Mouse (Mus musculus): ENCODE results near the gene Mapk11. TPM values are rescaled to one million over a fixed set of nuclear protein-coding genes. Genes with fewer than 3 reads are reported as not detected.

Gene Mapk11
- polyA plus RNA-seq, 1 experiment from 2014 or later, result 12.7 TPM

- no peaks in the 10 kb centered on the region for H3K36me3 ChIP-seq (replicated peaks; ENCODE audit: control insufficient read depth, insufficient read depth, low read depth, low read length)
- H3K4me2 ChIP-seq (ENCODE audit: low read depth, low read length), result no peak overlapping the region
- no peak overlapping the region for H3K9ac ChIP-seq (replicated peaks; ENCODE audit: low read length)
- DNase-seq (ENCODE audit: low spot score) (no peak), ATAC-seq (replicated peaks; ENCODE audit: insufficient number of reproducible peaks, low FRiP score, low TSS enrichment, low read depth) (no peak)
- WGBS, result 88% methylated on average over 8 of the region's 8 CpGs
- no peak overlapping the region for H3K27ac ChIP-seq (replicated peaks; ENCODE audit: low read depth, low read length)
- no peak overlapping the region for H3K4me3 ChIP-seq (ENCODE audit: low read depth, low read length)
- H3K27me3 ChIP-seq (ENCODE audit: control insufficient read depth, insufficient read depth, low read length), result no peaks in the 10 kb centered on the region
- no peaks in the 10 kb centered on the region for H3K9me3 ChIP-seq (replicated peaks; ENCODE audit: control insufficient read depth, low read length)
- H3K4me1 ChIP-seq (ENCODE audit: control insufficient read depth, insufficient read depth, low read length), result peaks cover 11% of the 10 kb centered on the region
Observed at GRCm38 (mm10) chr15:89126622-89127021, 22.8 kb downstream of the Mapk11 start.

GRCm38 (mm10) chr15:89125351-89125750, 24.1 kb downstream of the Mapk11 start:
- Histone ChIP-seq H3K4me2 (ENCODE audit: low read depth, low read length) (no peak overlapping the region), H3K9me3 (replicated peaks; ENCODE audit: control insufficient read depth, low read length) (no peaks in the 10 kb centered on the region), H3K27me3 (ENCODE audit: control insufficient read depth, insufficient read depth, low read length) (no peaks in the 10 kb centered on the region), H3K36me3 (replicated peaks; ENCODE audit: control insufficient read depth, insufficient read depth, low read depth, low read length) (no peaks in the 10 kb centered on the region), H3K9ac (replicated peaks; ENCODE audit: low read length) (no peak overlapping the region), H3K27ac (replicated peaks; ENCODE audit: low read depth, low read length) (no peak overlapping the region), H3K4me3 (ENCODE audit: low read depth, low read length) (no peak overlapping the region), H3K4me1 (ENCODE audit: control insufficient read depth, insufficient read depth, low read length) (peaks cover 13% of the 10 kb centered on the region)
- ATAC-seq (replicated peaks; ENCODE audit: insufficient number of reproducible peaks, low FRiP score, low TSS enrichment, low read depth) (no peak), DNase-seq (ENCODE audit: low spot score) (no peak)
- 87% methylated on average over 9 of the region's 9 CpGs for WGBS

DNA sequence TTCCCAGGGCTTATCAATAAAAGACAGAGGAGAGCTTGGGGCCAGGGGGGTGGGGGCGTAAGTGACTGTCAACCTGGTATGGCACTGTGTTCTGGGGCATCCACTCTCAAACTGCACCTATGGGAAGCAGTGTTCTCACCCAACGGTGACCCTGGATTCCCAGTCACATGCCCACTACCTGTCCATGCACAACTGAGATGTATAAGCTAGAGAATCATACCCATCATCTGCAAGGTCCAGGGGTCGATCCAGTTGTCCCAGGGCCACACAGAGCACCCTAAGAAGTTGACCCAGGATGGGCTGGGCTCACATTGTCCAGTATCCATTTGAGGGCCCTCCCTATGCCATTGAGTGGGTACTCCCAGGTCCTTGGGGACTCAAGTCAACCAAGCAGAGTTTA, 25.1 kb downstream of the Mapk11 start:
- Histone ChIP-seq H3K36me3 (replicated peaks; ENCODE audit: control insufficient read depth, insufficient read depth, low read depth, low read length) (no peaks in the 10 kb centered on the region), H3K27me3 (ENCODE audit: control insufficient read depth, insufficient read depth, low read length) (no peaks in the 10 kb centered on the region), H3K4me2 (ENCODE audit: low read depth, low read length) (no peak overlapping the region), H3K4me1 (ENCODE audit: control insufficient read depth, insufficient read depth, low read length) (peaks cover 13% of the 10 kb centered on the region), H3K9me3 (replicated peaks; ENCODE audit: control insufficient read depth, low read length) (no peaks in the 10 kb centered on the region), H3K27ac (replicated peaks; ENCODE audit: low read depth, low read length) (no peak overlapping the region), H3K9ac (replicated peaks; ENCODE audit: low read length) (no peak overlapping the region), H3K4me3 (ENCODE audit: low read depth, low read length) (no peak overlapping the region)
- ATAC-seq (replicated peaks; ENCODE audit: insufficient number of reproducible peaks, low FRiP score, low TSS enrichment, low read depth), result no peak
- no peak for DNase-seq (ENCODE audit: low spot score)
- 92% methylated on average over 3 of the region's 3 CpGs for WGBS

DNA sequence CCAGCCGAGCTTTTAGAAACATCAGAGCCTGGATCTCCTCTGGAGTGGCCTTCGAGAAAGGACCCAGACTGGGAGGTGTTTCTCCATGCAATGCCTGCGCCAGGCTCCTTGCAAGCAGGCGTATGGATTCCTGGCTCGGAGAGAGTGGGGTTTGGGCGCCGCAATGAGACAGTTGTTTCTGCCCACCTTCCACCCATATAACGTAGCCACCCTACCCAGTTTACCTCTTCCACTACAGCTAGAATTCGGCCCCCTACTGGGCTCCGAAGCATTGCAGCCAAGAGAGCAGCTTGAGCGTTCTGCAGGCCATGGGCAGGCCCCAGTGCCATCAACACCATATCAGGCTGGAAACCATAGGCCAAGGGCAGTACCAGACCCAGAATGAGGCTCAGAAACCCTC, 25.8 kb downstream of the Mapk11 start:
- peak overlapping the region; percentile 78 for H3K9ac ChIP-seq (replicated peaks; ENCODE audit: low read length)

DNA sequence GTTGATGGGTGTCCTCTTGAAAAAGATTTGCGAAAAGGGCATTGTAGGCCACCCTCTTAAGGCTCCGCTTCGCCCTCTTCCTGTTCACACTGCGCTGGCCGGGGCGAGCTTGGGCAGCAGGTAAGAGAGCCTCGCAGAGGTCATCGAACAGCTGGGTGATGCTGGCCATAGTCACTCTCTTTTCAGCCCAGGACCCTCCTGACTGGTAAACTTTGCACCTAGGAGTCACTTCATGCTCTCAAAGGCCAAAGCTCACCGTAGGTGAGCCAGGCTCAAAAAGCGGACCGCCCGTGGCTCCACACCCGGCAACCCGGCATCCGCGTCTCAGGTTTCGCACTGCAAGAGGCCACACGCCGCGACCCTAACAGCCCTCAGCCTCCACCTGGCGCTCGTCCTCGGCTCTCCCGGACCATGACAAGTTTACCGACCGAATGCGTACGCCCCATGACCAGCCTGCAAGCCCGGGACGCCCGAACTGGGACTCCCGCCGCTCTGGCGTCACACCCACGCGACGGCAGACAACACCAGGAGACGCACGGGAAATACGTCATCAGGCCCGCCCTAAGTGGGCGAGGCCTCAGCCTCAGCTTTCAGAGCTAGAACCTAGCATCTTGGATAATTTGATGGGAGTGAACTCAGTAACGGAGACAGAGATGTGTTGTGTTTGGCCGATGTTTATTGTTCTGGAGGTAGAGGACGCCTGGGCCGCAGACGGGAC, 26.6 kb downstream of the Mapk11 start, which contains the start of gene Tubgcp6:
Gene Tubgcp6 (minus strand): TSS at position 464 of the 718 bp plus-strand sequence.
- peaks cover 10% of the 10 kb centered on the region for H3K4me1 ChIP-seq (ENCODE audit: control insufficient read depth, insufficient read depth, low read length)
- 0% methylated on average over 47 of the region's 47 CpGs for WGBS
- no peaks in the 10 kb centered on the region for H3K27me3 ChIP-seq (ENCODE audit: control insufficient read depth, insufficient read depth, low read length)
- peak within 1 kb of the TSS; percentile 35; the same call in 1 of the 2 replicates for H3K27ac ChIP-seq (replicated peaks; ENCODE audit: low read depth, low read length)
- no peaks in the 10 kb centered on the region; the same call in 1 of the 2 replicates for H3K36me3 ChIP-seq (replicated peaks; ENCODE audit: control insufficient read depth, insufficient read depth, low read depth, low read length)
- peak; percentile 72 for ATAC-seq (replicated peaks; ENCODE audit: insufficient number of reproducible peaks, low FRiP score, low TSS enrichment, low read depth)
- peak; percentile 99 for DNase-seq (ENCODE audit: low spot score)
- H3K4me3 ChIP-seq (ENCODE audit: low read depth, low read length), result peak within 1 kb of the TSS; percentile 88
- no peaks in the 10 kb centered on the region for H3K9me3 ChIP-seq (replicated peaks; ENCODE audit: control insufficient read depth, low read length)
- peak within 1 kb of the TSS; percentile 85 for H3K4me2 ChIP-seq (ENCODE audit: low read depth, low read length)
- H3K9ac ChIP-seq (replicated peaks; ENCODE audit: low read length), result peak within 1 kb of the TSS; percentile 78

More for the DNA sequence above, 25.8 kb downstream of the Mapk11 start:
- WGBS, result 28% methylated on average over 11 of the region's 11 CpGs
- Histone ChIP-seq H3K27me3 (ENCODE audit: control insufficient read depth, insufficient read depth, low read length) (no peaks in the 10 kb centered on the region), H3K27ac (replicated peaks; ENCODE audit: low read depth, low read length) (peak overlapping the region; percentile 35; the same call in 1 of the 2 replicates), H3K4me2 (ENCODE audit: low read depth, low read length) (peak overlapping the region; percentile 85), H3K9me3 (replicated peaks; ENCODE audit: control insufficient read depth, low read length) (no peaks in the 10 kb centered on the region), H3K4me3 (ENCODE audit: low read depth, low read length) (peak overlapping the region; percentile 88), H3K4me1 (ENCODE audit: control insufficient read depth, insufficient read depth, low read length) (peaks cover 10% of the 10 kb centered on the region), H3K36me3 (replicated peaks; ENCODE audit: control insufficient read depth, insufficient read depth, low read depth, low read length) (no peaks in the 10 kb centered on the region; the same call in 1 of the 2 replicates)
- DNase-seq (ENCODE audit: low spot score) (peak; percentile 62), ATAC-seq (replicated peaks; ENCODE audit: insufficient number of reproducible peaks, low FRiP score, low TSS enrichment, low read depth) (no peak)

- Histone ChIP-seq H3K36me3 (replicated peaks; ENCODE audit: control insufficient read depth, insufficient read depth, low read depth, low read length) (peaks cover 2% of the 10 kb centered on the region), H3K4me2 (ENCODE audit: low read depth, low read length) (no peak overlapping the region), H3K27ac (replicated peaks; ENCODE audit: low read depth, low read length) (no peak overlapping the region), H3K4me3 (ENCODE audit: low read depth, low read length) (no peak overlapping the region), H3K9ac (replicated peaks; ENCODE audit: low read length) (no peak overlapping the region), H3K27me3 (ENCODE audit: control insufficient read depth, insufficient read depth, low read length) (no peaks in the 10 kb centered on the region), H3K9me3 (replicated peaks; ENCODE audit: control insufficient read depth, low read length) (no peaks in the 10 kb centered on the region), H3K4me1 (ENCODE audit: control insufficient read depth, insufficient read depth, low read length) (peaks cover 8% of the 10 kb centered on the region; the same call in 1 of the 2 replicates)
- ATAC-seq (replicated peaks; ENCODE audit: insufficient number of reproducible peaks, low FRiP score, low TSS enrichment, low read depth), result no peak
- DNase-seq (ENCODE audit: low spot score), result no peak
Observed at GRCm38 (mm10) chr15:89118007-89118406, 31.4 kb downstream of the Mapk11 start.

DNA sequence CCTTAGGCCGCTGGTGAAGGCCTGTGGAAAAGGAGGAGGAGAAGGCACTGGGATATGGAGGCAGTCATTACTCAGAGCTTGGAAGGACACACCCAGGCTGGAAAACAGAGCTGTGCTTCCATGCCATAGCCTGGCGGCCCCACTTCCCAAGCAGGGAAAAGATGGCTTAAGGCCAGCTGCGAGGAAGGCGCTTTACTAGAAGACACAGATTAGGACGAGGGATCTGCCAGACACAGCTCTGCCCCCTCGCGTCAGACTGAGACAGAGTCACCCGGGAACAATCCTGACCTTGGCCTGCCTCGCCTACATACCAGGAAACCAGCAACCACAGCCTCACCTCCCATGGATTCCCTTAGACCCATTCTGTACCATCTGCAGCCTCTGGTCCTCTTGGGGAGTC, 39.3 kb downstream of the Mapk11 start:
- H3K9me3 ChIP-seq (replicated peaks; ENCODE audit: control insufficient read depth, low read length), result no peaks in the 10 kb centered on the region
- H3K4me1 ChIP-seq (ENCODE audit: control insufficient read depth, insufficient read depth, low read length), result no peaks in the 10 kb centered on the region
- 78% methylated on average over 9 of the region's 9 CpGs for WGBS
- H3K4me3 ChIP-seq (ENCODE audit: low read depth, low read length), result no peak overlapping the region
- no peaks in the 10 kb centered on the region for H3K27me3 ChIP-seq (ENCODE audit: control insufficient read depth, insufficient read depth, low read length)
- no peak overlapping the region for H3K27ac ChIP-seq (replicated peaks; ENCODE audit: low read depth, low read length)
- DNase-seq (ENCODE audit: low spot score) (no peak), ATAC-seq (replicated peaks; ENCODE audit: insufficient number of reproducible peaks, low FRiP score, low TSS enrichment, low read depth) (no peak)
- H3K9ac ChIP-seq (replicated peaks; ENCODE audit: low read length), result no peak overlapping the region
- no peak overlapping the region for H3K4me2 ChIP-seq (ENCODE audit: low read depth, low read length)
- H3K36me3 ChIP-seq (replicated peaks; ENCODE audit: control insufficient read depth, insufficient read depth, low read depth, low read length), result peaks cover 8% of the 10 kb centered on the region

- no peak for DNase-seq (ENCODE audit: low spot score)
- Histone ChIP-seq H3K36me3 (replicated peaks; ENCODE audit: control insufficient read depth, insufficient read depth, low read depth, low read length) (peaks cover 11% of the 10 kb centered on the region), H3K4me3 (ENCODE audit: low read depth, low read length) (no peak overlapping the region), H3K27me3 (ENCODE audit: control insufficient read depth, insufficient read depth, low read length) (no peaks in the 10 kb centered on the region), H3K9me3 (replicated peaks; ENCODE audit: control insufficient read depth, low read length) (no peaks in the 10 kb centered on the region), H3K4me1 (ENCODE audit: control insufficient read depth, insufficient read depth, low read length) (no peaks in the 10 kb centered on the region), H3K9ac (replicated peaks; ENCODE audit: low read length) (no peak overlapping the region), H3K4me2 (ENCODE audit: low read depth, low read length) (no peak overlapping the region), H3K27ac (replicated peaks; ENCODE audit: low read depth, low read length) (no peak overlapping the region)
- ATAC-seq (replicated peaks; ENCODE audit: insufficient number of reproducible peaks, low FRiP score, low TSS enrichment, low read depth), result no peak
- 88% methylated on average over 1 of the region's 1 CpGs for WGBS
Observed at GRCm38 (mm10) chr15:89106976-89107375, 42.5 kb downstream of the Mapk11 start.

Data from embryonic facial prominence, embryonic 11.5 days (tissue).